Mouse (Mus musculus): ENCODE measurements at regions not wholly inside any gene's neighbourhood (a gene's known extent, or its start where the extent isn't known, plus 50 kb on each side); places are given as distances from the start of the nearest gene placed in this dataset.

DNA sequence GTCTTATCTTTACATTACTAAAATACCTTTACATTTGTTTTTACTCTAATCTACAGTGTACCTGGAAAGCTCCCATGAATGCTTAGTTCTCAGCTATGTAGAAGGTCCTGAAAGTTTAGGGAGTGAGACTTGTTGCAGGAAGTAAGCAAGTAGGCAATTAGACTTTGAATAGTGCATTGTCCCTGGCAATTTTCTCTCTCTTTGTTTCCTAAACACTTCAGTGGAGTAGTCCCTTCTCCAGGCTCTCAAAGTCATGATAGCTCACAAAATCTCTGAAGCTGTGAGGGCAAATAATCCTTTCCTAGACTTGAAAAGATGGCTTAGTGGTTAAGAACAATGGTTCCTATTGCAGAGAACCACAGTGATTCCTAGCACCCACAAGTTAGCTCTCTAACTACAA lies 495.2 kb upstream of the 1700015G11Rik start:
- DNase-seq: no peak

DNA sequence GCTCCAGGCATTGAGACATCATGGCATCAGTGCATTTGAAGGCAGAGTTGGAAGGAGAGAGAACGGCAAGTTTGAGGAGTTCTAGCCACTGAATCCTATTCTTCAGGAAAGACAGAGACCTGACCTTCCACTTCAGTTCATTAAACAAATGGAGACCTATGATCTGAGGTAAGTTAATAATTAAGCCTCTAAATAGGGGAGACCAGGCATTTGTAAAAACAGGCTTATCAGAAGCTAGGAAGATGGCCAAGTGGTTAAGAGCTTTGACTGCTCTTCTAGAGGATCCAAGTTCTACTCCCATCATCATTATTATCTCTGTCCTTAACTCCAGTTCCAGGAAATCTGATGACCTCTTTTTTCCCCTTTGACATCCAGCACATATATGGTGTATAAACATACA lies 492.5 kb upstream of the 1700015G11Rik start:
- DNase-seq: no peak

- peak; percentile 21 for DNase-seq
These were observed 451.6 kb upstream of the 1700015G11Rik start for GRCm38 (mm10) chr7:52467135-52467534.

GRCm38 (mm10) chr7:52466585-52466984 lies 451.1 kb upstream of the 1700015G11Rik start:
- DNase-seq: no peak
